Mouse (Mus musculus) thymus, adult 2 months (tissue): Measurements from ENCODE around the gene Sap30l. TPM values are rescaled to one million over a fixed set of nuclear protein-coding genes. Genes with fewer than 3 reads are reported as not detected.
A peak's percentile ranks its signal among the peaks of the same experiment; 100 is the strongest.

Experiments used
- DNase-seq: peaks from one replicate; pipeline ENCODE4 v3.0.0; 2021
- H3K27ac ChIP-seq: fragments of 200-500 bp; 2 replicates; pipeline ENCODE4 v1.5.1; 2012; ENCODE audit warnings: low read length, control low read depth; ENCODE audit not compliant: control insufficient read depth, insufficient read depth
- H3K27me3 ChIP-seq: fragments of 200-500 bp; 2 replicates; pipeline ENCODE4 v1.6.1; 2012; ENCODE audit warnings: mild to moderate bottlenecking, low read length, moderate library complexity, mixed read lengths; ENCODE audit not compliant: control insufficient read depth, insufficient read depth
- H3K36me3 ChIP-seq: fragments of 200-500 bp; 2 replicates; pipeline ENCODE4 v1.6.1; 2012; ENCODE audit warnings: mild to moderate bottlenecking, low read length, moderate library complexity; ENCODE audit not compliant: control insufficient read depth, insufficient read depth
- H3K4me1 ChIP-seq: fragments of 200-500 bp; replicated peaks from 2 replicates; pipeline ENCODE4 v1.6.1; 2012; ENCODE audit warnings: low read length; ENCODE audit not compliant: control insufficient read depth, insufficient read depth
- H3K4me3 ChIP-seq: fragments of 200-500 bp; 2 replicates; pipeline ENCODE4 v1.5.1; 2012; ENCODE audit warnings: mild to moderate bottlenecking, low read length, control low read depth, moderate library complexity; ENCODE audit not compliant: control insufficient read depth, insufficient read depth
- CTCF ChIP-seq: fragments of 200-500 bp; IDR thresholded peaks from 2 replicates; pipeline ENCODE4 v1.5.1; 2012; ENCODE audit warnings: mild to moderate bottlenecking, control low read depth, low read length, moderate library complexity, borderline replicate concordance; ENCODE audit not compliant: control insufficient read depth, poor library complexity, insufficient read depth; ENCODE audit errors: extremely low read depth
- POLR2A ChIP-seq: fragments of 200-500 bp; IDR thresholded peaks from 2 replicates; pipeline ENCODE4 v1.6.1; 2012; ENCODE audit warnings: mild to moderate bottlenecking, low read length, control low read depth, moderate library complexity; ENCODE audit not compliant: control insufficient read depth, poor library complexity, insufficient read depth; ENCODE audit errors: extremely low read depth
- WGBS: fragments of 180-500 bp; shearing (Covaris S2); methylation state at CpG from one replicate; pipeline ENCODE4 v1.1.7; 2018; 5-methylcytosine and 5-hydroxymethylcytosine counted together
- polyA plus RNA-seq: library from polyadenylated mRNA; depleted of rRNA; stranded (reverse); fragments of >200 nt; gene quantifications from 2 replicates; pipeline ENCODE4 v1.2.3, GENCODE M21; 2012

Gene Sap30l
- polyA plus RNA-seq, 1 experiment, result 37.1 TPM

DNA sequence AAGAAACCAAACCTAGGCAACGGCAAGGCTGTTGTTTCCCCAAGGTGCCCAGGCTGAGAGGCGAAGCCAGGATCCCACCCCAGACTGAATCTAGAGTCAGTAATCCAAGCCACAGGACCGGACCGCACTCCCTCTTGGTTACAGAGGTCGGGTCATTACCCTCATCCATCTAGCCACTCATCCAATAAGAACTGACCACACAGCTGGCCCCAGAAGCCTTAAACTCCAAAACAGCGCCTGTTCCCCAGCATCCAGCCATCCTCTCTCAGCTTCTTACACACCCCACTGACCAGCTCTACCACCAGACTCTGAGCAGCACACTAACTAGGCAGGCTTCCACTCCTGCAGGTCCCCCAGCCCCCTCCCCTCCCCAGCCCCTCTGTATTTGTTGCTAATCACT is 6.4 kb upstream of the Sap30l start:
- no peaks in the 10 kb centered on the region for H3K36me3 ChIP-seq
- no peak overlapping the region for H3K4me3 ChIP-seq
- no peak for TF ChIP-seq CTCF
- TF ChIP-seq POLR2A, result no peak
- H3K4me1 ChIP-seq, result peaks cover 8% of the 10 kb centered on the region; the same call in 1 of the 2 replicates
- DNase-seq, result no peak
- H3K27ac ChIP-seq, result no peak overlapping the region
- no peaks in the 10 kb centered on the region for H3K27me3 ChIP-seq
- WGBS, result 84% methylated on average over 6 of the region's 6 CpGs

DNA sequence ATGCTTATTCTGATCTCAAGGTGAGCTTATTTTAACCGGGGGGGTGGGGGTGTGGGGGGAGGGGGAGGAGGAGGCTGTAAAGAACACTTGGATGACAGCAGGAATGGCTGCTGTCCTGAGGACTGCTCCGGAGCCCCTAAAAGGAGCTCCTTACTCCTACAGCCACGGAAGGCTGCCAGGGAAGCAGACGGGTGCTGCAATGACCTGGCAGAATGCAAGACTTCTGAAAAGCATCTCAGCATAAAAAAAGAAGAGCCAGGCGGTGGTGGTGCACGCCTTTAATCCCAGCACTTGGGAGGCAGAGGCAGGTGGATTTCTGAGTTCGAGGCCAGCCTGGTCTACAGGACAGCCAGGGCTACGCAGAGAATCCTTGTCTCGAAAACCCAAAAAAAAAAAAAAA is 3.6 kb upstream of the Sap30l start:
- no peak for TF ChIP-seq POLR2A
- TF ChIP-seq CTCF, result no peak
- DNase-seq, result no peak
- 91% methylated on average over 9 of the region's 9 CpGs for WGBS
- Histone ChIP-seq H3K27ac (no peak overlapping the region), H3K4me1 (peaks cover 17% of the 10 kb centered on the region), H3K36me3 (no peaks in the 10 kb centered on the region), H3K27me3 (no peaks in the 10 kb centered on the region), H3K4me3 (no peak overlapping the region)

DNA sequence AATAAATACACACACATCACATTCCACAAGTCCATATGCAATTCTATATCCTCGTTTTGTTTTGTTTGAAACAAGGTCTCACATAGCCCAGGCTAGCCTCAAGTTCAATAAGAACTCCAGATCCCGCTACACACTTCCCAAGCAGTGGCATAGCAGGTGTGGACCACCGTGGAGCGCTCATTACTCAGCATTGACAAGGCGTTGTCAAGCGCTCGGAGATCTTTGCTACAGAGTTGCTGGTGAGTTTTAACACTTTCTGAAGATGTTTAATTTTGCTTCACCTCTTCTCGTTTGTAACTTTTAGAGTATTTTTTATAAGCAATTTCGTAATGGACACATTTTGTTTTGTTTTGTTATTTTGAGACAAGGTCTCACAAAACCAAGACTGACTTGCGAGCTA is 2.0 kb upstream of the Sap30l start:
- 94% methylated on average over 10 of the region's 10 CpGs for WGBS
- no peak overlapping the region for H3K27ac ChIP-seq
- H3K4me1 ChIP-seq, result peaks cover 22% of the 10 kb centered on the region
- no peaks in the 10 kb centered on the region for H3K36me3 ChIP-seq
- DNase-seq, result no peak
- no peaks in the 10 kb centered on the region for H3K27me3 ChIP-seq
- H3K4me3 ChIP-seq, result no peak overlapping the region
- TF ChIP-seq POLR2A (no peak), CTCF (no peak)

DNA sequence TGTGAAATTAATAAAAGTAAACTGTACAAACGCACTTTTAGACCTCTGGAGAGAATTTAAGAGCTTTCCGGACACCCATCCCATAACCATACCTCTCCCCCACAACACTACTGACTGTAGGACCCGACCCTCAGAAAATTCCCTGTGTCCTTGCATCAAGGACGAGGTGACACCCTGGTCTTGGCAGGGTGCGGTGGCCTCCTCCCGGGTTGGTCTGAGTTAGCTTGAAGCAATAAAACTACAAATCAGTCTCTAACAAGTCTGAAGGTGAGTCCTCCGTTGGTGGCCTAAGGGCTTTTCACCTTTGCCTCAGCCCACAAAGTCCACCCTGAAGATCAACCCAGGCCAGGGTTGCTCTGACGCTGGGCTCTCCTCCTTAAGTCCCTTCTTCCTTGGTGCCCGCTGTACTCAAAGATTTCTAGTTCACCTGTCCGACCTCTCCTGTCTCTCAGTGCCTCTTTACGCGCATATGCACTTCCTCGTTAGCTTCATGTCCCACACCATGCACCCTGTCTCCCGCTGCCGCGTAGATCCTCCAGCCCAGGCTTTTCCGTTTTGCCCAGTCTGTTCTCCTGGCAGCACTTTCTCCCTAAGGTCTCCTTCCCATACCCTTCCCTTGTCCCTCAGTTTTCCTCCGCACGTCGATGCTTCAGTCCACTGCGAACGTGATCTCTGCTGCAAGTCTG is 1.0 kb upstream of the Sap30l start:
- no peak for DNase-seq
- peaks cover 20% of the 10 kb centered on the region for H3K4me1 ChIP-seq
- 22% methylated on average over 22 of the region's 22 CpGs for WGBS
- H3K36me3 ChIP-seq, result no peaks in the 10 kb centered on the region
- H3K27ac ChIP-seq, result peak overlapping the region; percentile 2; the same call in 1 of the 2 replicates
- peak overlapping the region; percentile 82 for H3K4me3 ChIP-seq
- TF ChIP-seq CTCF, result no peak
- no peak for TF ChIP-seq POLR2A
- H3K27me3 ChIP-seq, result no peaks in the 10 kb centered on the region

DNA sequence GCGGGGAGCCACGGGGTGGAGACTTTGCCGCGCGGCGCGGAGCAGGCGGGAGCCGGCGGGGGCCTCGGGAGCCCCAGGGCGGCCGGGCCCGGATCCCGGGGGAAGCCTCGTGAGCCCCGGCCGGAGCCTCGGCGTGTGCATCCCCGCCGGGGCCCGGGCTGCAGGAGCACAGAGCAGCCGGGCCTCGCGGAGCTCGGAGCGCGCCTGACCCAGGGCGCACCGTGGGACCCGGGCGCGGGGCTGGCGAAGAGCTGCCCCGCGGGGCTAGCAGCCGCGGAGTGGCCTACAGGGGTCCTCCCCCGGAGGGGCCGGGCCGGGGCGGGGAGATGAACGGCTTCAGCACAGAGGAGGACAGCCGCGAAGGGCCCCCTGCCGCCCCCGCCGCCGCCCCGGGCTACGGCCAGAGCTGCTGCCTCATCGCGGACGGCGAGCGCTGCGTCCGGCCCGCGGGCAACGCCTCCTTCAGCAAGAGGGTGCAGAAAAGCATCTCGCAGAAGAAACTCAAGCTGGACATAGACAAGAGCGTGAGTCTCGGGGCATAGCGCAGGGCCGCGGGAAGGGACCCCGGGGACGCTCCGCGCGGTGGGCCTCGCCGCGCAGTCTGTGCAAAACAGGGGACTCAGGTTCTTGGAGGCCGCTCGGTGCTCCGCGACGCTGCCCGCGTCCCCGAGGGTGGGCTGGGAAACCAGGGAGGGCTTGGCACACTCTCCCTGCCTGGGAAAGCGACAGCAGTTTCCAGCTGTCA is 501 bp downstream of the Sap30l start:
- Histone ChIP-seq H3K27me3 (no peaks in the 10 kb centered on the region), H3K4me3 (peak overlapping the region; percentile 76), H3K4me1 (peaks cover 18% of the 10 kb centered on the region), H3K36me3 (no peaks in the 10 kb centered on the region; the same call in 1 of the 2 replicates), H3K27ac (no peak overlapping the region)
- peak; percentile 56 for DNase-seq
- WGBS, result under 1% methylated on average over 84 of the region's 85 CpGs
- TF ChIP-seq POLR2A, result 0 out of 2 replicates have a peak, but pooled peaks have one; percentile 16
- TF ChIP-seq CTCF, result peak; percentile 25; the same call in 1 of the 2 replicates

DNA sequence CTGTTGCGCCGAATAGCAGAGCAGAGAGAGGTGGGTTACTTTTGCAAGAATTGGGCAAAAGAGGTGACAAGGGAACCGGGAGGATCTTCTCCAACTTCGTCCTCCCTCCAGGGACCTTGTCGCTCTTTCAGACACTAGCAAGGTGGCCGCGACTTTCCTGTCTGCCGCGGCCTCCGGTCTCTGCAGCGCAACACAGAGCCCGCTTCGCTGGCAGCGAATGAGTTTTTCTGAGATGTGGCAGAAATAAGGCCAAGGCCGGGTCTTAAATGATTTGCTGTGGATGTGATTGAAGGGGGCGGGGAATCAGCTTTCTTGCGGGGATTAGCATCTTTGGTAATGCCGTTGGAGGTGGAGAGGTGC is 1.1 kb downstream of the Sap30l start:
- TF ChIP-seq CTCF (no peak), POLR2A (no peak)
- peaks cover 16% of the 10 kb centered on the region for H3K4me1 ChIP-seq
- peak; percentile 40 for DNase-seq
- peaks cover 3% of the 10 kb centered on the region; the same call in 1 of the 2 replicates for H3K36me3 ChIP-seq
- whole genome bisulfite sequencing, result under 1% methylated on average over 18 of the region's 18 CpGs
- H3K27me3 ChIP-seq, result no peaks in the 10 kb centered on the region
- no peak overlapping the region for H3K27ac ChIP-seq
- peak overlapping the region; percentile 76 for H3K4me3 ChIP-seq
